Mouse (Mus musculus): Measurements from ENCODE around the gene Gdf11.

- TF ChIP-seq CTCF (IDR thresholded peaks at IDR 0.05; ENCODE audit: control insufficient read depth, insufficient read depth, low read length) (no peak), POLR2A (IDR thresholded peaks at IDR 0.05; ENCODE audit: borderline replicate concordance, control insufficient read depth, low read depth, low read length) (no peak)
These were observed 879 bp downstream of the Gdf11 start for GRCm38 (mm10) chr10:128890383-128891295.
